Mouse (Mus musculus): ENCODE data around the gene Dera.

Dera gene

DNA sequence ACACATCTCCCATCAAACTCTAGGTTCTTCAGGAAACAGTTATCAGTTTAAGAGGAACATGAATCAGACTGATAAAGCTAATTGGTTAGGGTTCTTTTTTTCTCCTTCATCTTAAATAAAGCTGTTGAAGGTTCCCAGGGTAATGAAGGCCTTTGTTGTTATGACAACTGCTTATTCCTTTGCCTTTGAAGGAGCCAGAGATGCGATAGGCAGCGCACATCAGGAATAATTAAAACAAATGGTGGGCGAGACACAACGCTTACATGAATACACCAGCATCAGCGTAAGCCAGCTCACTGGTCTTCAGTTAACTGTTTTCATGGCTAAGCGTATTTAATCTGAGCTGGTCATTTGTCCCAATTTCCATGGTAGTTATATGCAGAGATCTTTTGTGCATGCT lies 132.9 kb downstream of the Dera start:
- DNase-seq (ENCODE audit: low spot score): no peak

DNA sequence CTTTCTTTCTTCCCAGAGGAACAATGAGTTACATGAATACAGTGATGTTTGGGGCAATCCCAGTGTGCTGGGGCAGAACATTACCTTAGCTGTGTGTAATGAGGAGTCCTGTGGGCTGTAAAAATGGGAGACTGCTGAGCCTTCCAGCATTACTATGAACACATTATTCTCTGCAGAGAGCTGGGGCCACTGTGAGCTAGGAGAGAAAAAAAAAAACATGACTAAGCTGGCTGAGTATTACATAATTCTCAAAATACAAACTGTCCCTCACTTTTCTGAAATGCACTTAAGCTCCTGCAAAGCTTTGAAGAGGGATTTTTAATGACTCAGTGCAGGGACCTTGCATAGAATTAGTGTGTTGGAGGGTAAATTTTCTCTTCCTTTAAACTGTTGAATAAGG lies 143.3 kb downstream of the Dera start:
- no peak for DNase-seq (ENCODE audit: low spot score)

DNA sequence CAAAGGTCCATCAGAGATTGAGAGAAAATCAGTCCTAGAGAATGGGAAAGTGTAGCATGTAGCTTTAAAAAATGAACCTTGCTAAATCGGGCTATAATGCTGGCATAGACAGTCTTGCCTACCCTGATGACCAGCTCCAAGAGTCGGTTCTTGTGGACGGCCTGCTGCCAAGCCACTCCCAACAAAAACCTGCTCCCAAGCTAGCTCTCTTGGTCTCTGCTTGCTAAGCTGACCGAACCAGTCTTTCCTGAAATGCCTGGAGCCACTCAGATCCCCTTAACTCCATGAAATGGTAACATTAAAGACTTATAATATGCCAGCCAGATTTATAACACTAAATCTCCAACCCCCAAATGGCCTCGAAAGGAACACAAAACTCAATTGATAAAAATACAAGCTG lies 146.9 kb downstream of the Dera start:
- DNase-seq (ENCODE audit: low spot score): no peak

Data from adipocyte (in vitro differentiated cells).